Mouse (Mus musculus): ENCODE data around the gene Tex45. TPM values are rescaled to one million over a fixed set of nuclear protein-coding genes. Genes with fewer than 3 reads are reported as not detected.

The Tex45 gene
- total and polyA plus RNA-seq, 2 experiments, result 0.28 TPM; not detected in 1

GRCm38 (mm10) chr8:3463248-3463647 lies 7.4 kb upstream of the Tex45 start:
- H3K4me3 ChIP-seq (ENCODE audit: insufficient read depth, low read depth, low read length), result no peak overlapping the region
- H3K9ac ChIP-seq (ENCODE audit: low read depth, low read length), result no peak overlapping the region
- TF ChIP-seq POLR2A (IDR thresholded peaks at IDR 0.05; ENCODE audit: extremely low read depth, insufficient read depth, low read length) (no peak), CTCF (IDR thresholded peaks at IDR 0.05; ENCODE audit: low read depth, low read length) (no peak)
- H3K27ac ChIP-seq (replicated peaks; ENCODE audit: insufficient read depth, low read depth, low read length), result peak overlapping the region; percentile 78
- H3K79me2 ChIP-seq (ENCODE audit: control insufficient read depth, insufficient read depth, low read length), result peaks cover 4% of the 10 kb centered on the region; the same call in 1 of the 2 replicates
- H3K27me3 ChIP-seq (ENCODE audit: control insufficient read depth, insufficient read depth, low read length), result no peaks in the 10 kb centered on the region
- peaks cover 14% of the 10 kb centered on the region; the same call in 1 of the 2 replicates for H3K36me3 ChIP-seq (ENCODE audit: control insufficient read depth, insufficient read depth, low read length)
- peaks cover 34% of the 10 kb centered on the region for H3K4me1 ChIP-seq (ENCODE audit: control insufficient read depth, insufficient read depth, low read length)
- WGBS, result 21% methylated on average over 2 of the region's 2 CpGs
- DNase-seq (ENCODE audit: extremely low read depth, low read depth, low spot score), result peak; percentile 97

- H3K36me3 ChIP-seq (ENCODE audit: control insufficient read depth, insufficient read depth, low read length), result peaks cover 14% of the 10 kb centered on the region; the same call in 1 of the 2 replicates
- H3K27me3 ChIP-seq (ENCODE audit: control insufficient read depth, insufficient read depth, low read length), result no peaks in the 10 kb centered on the region
- H3K4me3 ChIP-seq (ENCODE audit: insufficient read depth, low read depth, low read length), result no peak overlapping the region
- peak overlapping the region; percentile 19 for H3K9ac ChIP-seq (ENCODE audit: low read depth, low read length)
- TF ChIP-seq POLR2A (IDR thresholded peaks at IDR 0.05; ENCODE audit: extremely low read depth, insufficient read depth, low read length) (no peak), CTCF (IDR thresholded peaks at IDR 0.05; ENCODE audit: low read depth, low read length) (peak; percentile 69)
- peaks cover 39% of the 10 kb centered on the region for H3K4me1 ChIP-seq (ENCODE audit: control insufficient read depth, insufficient read depth, low read length)
- DNase-seq (ENCODE audit: extremely low read depth, low read depth, low spot score), result peak; percentile 76
- peaks cover 4% of the 10 kb centered on the region; the same call in 1 of the 2 replicates for H3K79me2 ChIP-seq (ENCODE audit: control insufficient read depth, insufficient read depth, low read length)
- 46% methylated on average over 5 of the region's 5 CpGs for WGBS
- peak overlapping the region; percentile 78 for H3K27ac ChIP-seq (replicated peaks; ENCODE audit: insufficient read depth, low read depth, low read length)
These were observed 6.4 kb upstream of the Tex45 start for GRCm38 (mm10) chr8:3464309-3464708.

GRCm38 (mm10) chr8:3467006-3467885 lies 3.4 kb upstream of the Tex45 start, which contains the start of gene Pex11g:
Gene Pex11g, minus strand, starts transcription at chr8:3467680.
- H3K27ac ChIP-seq (replicated peaks; ENCODE audit: insufficient read depth, low read depth, low read length), result peak within 1 kb of the TSS; percentile 99

DNA sequence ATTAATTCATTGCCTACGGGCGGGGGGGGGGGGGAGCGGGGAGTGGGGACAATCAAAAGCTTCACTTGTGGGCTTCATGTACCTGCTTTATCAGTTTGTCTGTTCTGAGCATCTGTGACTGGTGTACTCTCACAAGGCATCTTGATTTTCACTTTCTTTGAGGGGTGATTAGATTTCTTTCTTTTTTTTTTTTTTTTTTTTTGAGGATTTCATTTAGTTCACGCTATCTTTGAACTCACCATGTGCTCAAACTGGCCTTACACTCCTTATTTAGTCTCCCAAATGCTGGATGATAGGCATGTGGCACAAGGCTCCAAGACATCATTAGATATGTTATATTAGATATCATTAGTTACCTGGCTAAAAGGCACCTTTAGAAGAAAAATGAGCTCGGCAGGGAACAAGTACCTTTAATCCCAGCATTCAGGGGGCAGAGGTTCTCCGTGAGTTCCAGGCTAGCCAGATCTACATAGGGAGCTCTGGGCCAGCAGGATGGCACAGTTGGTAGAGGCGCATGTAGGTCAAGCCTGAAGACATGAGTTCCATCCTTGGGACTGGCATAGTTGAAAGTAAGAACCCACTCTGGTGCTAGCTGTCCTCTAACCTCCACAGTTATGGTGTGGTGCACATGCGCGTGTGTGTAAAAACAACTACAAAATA lies 2.6 kb upstream of the Tex45 start:
- peaks cover 4% of the 10 kb centered on the region; the same call in 1 of the 2 replicates for H3K79me2 ChIP-seq (ENCODE audit: control insufficient read depth, insufficient read depth, low read length)
- peak overlapping the region; percentile 98 for H3K27ac ChIP-seq (replicated peaks; ENCODE audit: insufficient read depth, low read depth, low read length)
- 31% methylated on average over 9 of the region's 9 CpGs for WGBS
- peak overlapping the region; percentile 41; the same call in 1 of the 2 replicates for H3K9ac ChIP-seq (ENCODE audit: low read depth, low read length)
- peaks cover 31% of the 10 kb centered on the region for H3K4me1 ChIP-seq (ENCODE audit: control insufficient read depth, insufficient read depth, low read length)
- no peaks in the 10 kb centered on the region for H3K27me3 ChIP-seq (ENCODE audit: control insufficient read depth, insufficient read depth, low read length)
- TF ChIP-seq CTCF (IDR thresholded peaks at IDR 0.05; ENCODE audit: low read depth, low read length) (no peak), POLR2A (IDR thresholded peaks at IDR 0.05; ENCODE audit: extremely low read depth, insufficient read depth, low read length) (no peak)
- 0 out of 2 replicates have a peak, but pooled peaks cover 2% of the 10 kb centered on the region for H3K36me3 ChIP-seq (ENCODE audit: control insufficient read depth, insufficient read depth, low read length)
- peak; percentile 58 for DNase-seq (ENCODE audit: extremely low read depth, low read depth, low spot score)
- H3K4me3 ChIP-seq (ENCODE audit: insufficient read depth, low read depth, low read length), result peak overlapping the region; percentile 78; the same call in 1 of the 2 replicates

More at GRCm38 (mm10) chr8:3467006-3467885, 3.4 kb upstream of the Tex45 start, which contains the start of gene Pex11g:
- TF ChIP-seq POLR2A (IDR thresholded peaks at IDR 0.05; ENCODE audit: extremely low read depth, insufficient read depth, low read length) (peak; percentile 95), CTCF (IDR thresholded peaks at IDR 0.05; ENCODE audit: low read depth, low read length) (no peak)
- peak; percentile 99 for DNase-seq (ENCODE audit: extremely low read depth, low read depth, low spot score)
- Histone ChIP-seq H3K27me3 (ENCODE audit: control insufficient read depth, insufficient read depth, low read length) (no peaks in the 10 kb centered on the region), H3K9ac (ENCODE audit: low read depth, low read length) (peak within 1 kb of the TSS; percentile 92), H3K4me1 (ENCODE audit: control insufficient read depth, insufficient read depth, low read length) (peaks cover 38% of the 10 kb centered on the region), H3K36me3 (ENCODE audit: control insufficient read depth, insufficient read depth, low read length) (0 out of 2 replicates have a peak, but pooled peaks cover 2% of the 10 kb centered on the region), H3K79me2 (ENCODE audit: control insufficient read depth, insufficient read depth, low read length) (peaks cover 4% of the 10 kb centered on the region; the same call in 1 of the 2 replicates), H3K4me3 (ENCODE audit: insufficient read depth, low read depth, low read length) (peak within 1 kb of the TSS; percentile 78)
- 2% methylated on average over 32 of the region's 32 CpGs for WGBS

- TF ChIP-seq POLR2A (IDR thresholded peaks at IDR 0.05; ENCODE audit: extremely low read depth, insufficient read depth, low read length) (no peak), CTCF (IDR thresholded peaks at IDR 0.05; ENCODE audit: low read depth, low read length) (no peak)
- Histone ChIP-seq H3K27me3 (ENCODE audit: control insufficient read depth, insufficient read depth, low read length) (no peaks in the 10 kb centered on the region), H3K4me1 (ENCODE audit: control insufficient read depth, insufficient read depth, low read length) (peaks cover 27% of the 10 kb centered on the region), H3K4me3 (ENCODE audit: insufficient read depth, low read depth, low read length) (no peak overlapping the region), H3K79me2 (ENCODE audit: control insufficient read depth, insufficient read depth, low read length) (peaks cover 4% of the 10 kb centered on the region; the same call in 1 of the 2 replicates), H3K9ac (ENCODE audit: low read depth, low read length) (no peak overlapping the region), H3K27ac (replicated peaks; ENCODE audit: insufficient read depth, low read depth, low read length) (peak overlapping the region; percentile 98), H3K36me3 (ENCODE audit: control insufficient read depth, insufficient read depth, low read length) (0 out of 2 replicates have a peak, but pooled peaks cover 2% of the 10 kb centered on the region)
- no peak for DNase-seq (ENCODE audit: extremely low read depth, low read depth, low spot score)
- 93% methylated on average over 1 of the region's 1 CpGs for WGBS
These were observed 1.8 kb upstream of the Tex45 start for GRCm38 (mm10) chr8:3468838-3469237.
